Mouse (Mus musculus) CH12.LX (cell line): ENCODE results near the gene Cldn13. TPM values are rescaled to one million over a fixed set of nuclear protein-coding genes. Genes with fewer than 3 reads are reported as not detected.

Experiments
- DNase-seq: peaks from one replicate; pipeline ENCODE4 v3.0.0-alpha.2; 2013; ENCODE audit errors: extremely low read depth
- H3K27ac ChIP-seq: 2 replicates; pipeline ENCODE4 v1.5.1; 2012; ENCODE audit warnings: low read depth, mild to moderate bottlenecking, control low read depth, moderate library complexity; ENCODE audit not compliant: insufficient read depth
- H3K27me3 ChIP-seq: replicated peaks from 2 replicates; pipeline ENCODE3; 2012; ENCODE audit warnings: inconsistent platforms
- H3K36me3 ChIP-seq, 2 experiments: replicated peaks in 1 of 2; 2 replicates each; pipeline versions ENCODE3 to v1.6.1; 2012; ENCODE audit warnings: inconsistent platforms in 1 of 2, low read length in 1 of 2, mild to moderate bottlenecking in 1 of 2, mixed read lengths in 1 of 2, moderate library complexity in 1 of 2; ENCODE audit not compliant: control insufficient read depth in 1 of 2, insufficient read depth in 1 of 2
- H3K4me1 ChIP-seq, 2 experiments: 2 replicates each; pipeline ENCODE4 v1.6.1; 2012; ENCODE audit warnings: inconsistent platforms in 1 of 2, moderate library complexity in 1 of 2; ENCODE audit not compliant: insufficient read depth in 2 of 2, control insufficient read depth in 1 of 2
- H3K4me2 ChIP-seq: 2 replicates; pipeline ENCODE4 v1.6.1; 2012; ENCODE audit warnings: low read depth, mild to moderate bottlenecking, control low read depth; ENCODE audit not compliant: poor library complexity, insufficient read depth, severe bottlenecking
- H3K4me3 ChIP-seq, 3 experiments: fragments of 150-350 bp in 1 of 3; sonication (generic) in 1 of 3; replicated peaks in 1 of 3; 2 replicates each; pipeline versions ENCODE3 to v1.5.1; 2011 to 2012; ENCODE audit warnings: low read depth in 2 of 3, low read length in 2 of 3, mild to moderate bottlenecking in 2 of 3, moderate library complexity in 2 of 3, control low read depth in 1 of 3, improper control_type of control experiment in 1 of 3, inconsistent platforms in 1 of 3, mixed read lengths in 1 of 3; ENCODE audit not compliant: poor library complexity in 1 of 3
- H3K79me2 ChIP-seq: replicated peaks from 2 replicates; pipeline ENCODE4 v1.6.1; 2012; ENCODE audit warnings: mild to moderate bottlenecking, moderate library complexity; ENCODE audit not compliant: control insufficient read depth, poor library complexity, insufficient read depth, severe bottlenecking; ENCODE audit errors: extremely low read depth
- H3K9ac ChIP-seq: 2 replicates; pipeline ENCODE4 v1.6.1; 2012; ENCODE audit warnings: low read depth, mild to moderate bottlenecking, control low read depth, moderate library complexity; ENCODE audit not compliant: insufficient read depth
- H3K9me3 ChIP-seq: replicated peaks from 2 replicates; pipeline ENCODE3; 2012; ENCODE audit warnings: low read length, inconsistent platforms, mixed read lengths
- CTCF ChIP-seq, 2 experiments: IDR thresholded peaks in 1 of 2; conservative IDR thresholded peaks in 1 of 2; 2 replicates each; pipeline ENCODE4 v1.5.1; 2011 to 2012; ENCODE audit warnings: low read depth in 2 of 2, low read length in 2 of 2, improper control_type of control experiment in 1 of 2, inconsistent platforms in 1 of 2, mild to moderate bottlenecking in 1 of 2, moderate library complexity in 1 of 2
- POLR2AphosphoS2 ChIP-seq: IDR thresholded peaks from 2 replicates; pipeline ENCODE4 v1.6.1; 2011; ENCODE audit warnings: low read depth, low read length, improper control_type of control experiment
- dilution Hi-C: fragments of 300-500 bp; cut with MboI; formaldehyde crosslinking; loops from 2 replicates; pipeline ENCODE4 v1.14.3; 2020; ENCODE audit warnings: low sequenced_read_pairs; ENCODE audit not compliant: extremely low pct_unique_long_range_greater_than_20kb, extremely low pct_ligation_motif_present
- in situ Hi-C: fragments of 300-500 bp; cut with MboI; formaldehyde crosslinking; loops from 3 replicates; pipeline ENCODE4 v1.14.3; 2019; ENCODE audit warnings: low sequenced_read_pairs, low pct_ligation_motif_present, low pct_unique_long_range_greater_than_20kb, mixed read lengths
- polyA plus RNA-seq: library from polyadenylated mRNA; unstranded; fragments of >175 nt; gene quantifications from 2 replicates; pipeline ENCODE4 v1.2.1, GENCODE M21; 2012; ENCODE audit warnings: low read depth; ENCODE audit not compliant: insufficient read length
- total RNA-seq, 2 experiments: library from RNA; depleted of rRNA; stranded (reverse); fragments of 300-350 nt in 1 of 2; fragments of >200 nt in 1 of 2; gene quantifications; 2 replicates each; pipeline ENCODE4 v1.2.3; 2012 to 2014

The Cldn13 gene
- total and polyA plus RNA-seq, 3 experiments = not detected

GRCm38 (mm10) chr5:134865158-134865557 is 50.2 kb downstream of the Cldn13 start:
- in situ Hi-C loops = no loop called here
- no peak overlapping the region for H3K27ac ChIP-seq
- TF ChIP-seq CTCF (conservative IDR thresholded peaks at IDR 0.05 in 1 of 2, IDR thresholded peaks at IDR 0.05 in 1 of 2; ENCODE audit: low read depth in 2 of 2, low read length in 2 of 2) (0 out of 4 replicates have a peak, but pooled peaks of 1 of the 2 experiments have one; percentile 2), POLR2AphosphoS2 (no peak)

More at GRCm38 (mm10) chr5:134865158-134865557, 50.2 kb downstream of the Cldn13 start:
- no peaks in the 10 kb centered on the region for H3K79me2 ChIP-seq
- no peaks in the 10 kb centered on the region for H3K4me1 ChIP-seq
- no peak overlapping the region for H3K4me2 ChIP-seq
- dilution Hi-C loops = no loop called here
- peaks cover 78% of the 10 kb centered on the region for H3K27me3 ChIP-seq
- H3K36me3 ChIP-seq = no peaks in the 10 kb centered on the region
- no peaks in the 10 kb centered on the region for H3K9me3 ChIP-seq
- DNase-seq = no peak
- H3K4me3 ChIP-seq = no peak overlapping the region
- H3K9ac ChIP-seq = no peak overlapping the region

Other genes starting within 250 kb of the Cldn13 start
- gene Limk1, start 226.9 kb downstream of the Cldn13 start, total RNA-seq (2012; rRNA removed) = 10.8 and 11.5 TPM in 2 replicates
- gene Limk1, start 226.9 kb downstream of the Cldn13 start, total RNA-seq (2014; rRNA removed) = 6.4 and 7.2 TPM in 2 replicates
- 24.5 and 27.7 TPM in 2 replicates for gene Limk1, start 226.9 kb downstream of the Cldn13 start, polyA plus RNA-seq
- gene Eln, start 168.2 kb downstream of the Cldn13 start, total RNA-seq (2012; rRNA removed) = not detected in 2 replicates
- not detected in 2 replicates for gene Eln, start 168.2 kb downstream of the Cldn13 start, total RNA-seq (2014; rRNA removed)
- gene Eln, start 168.2 kb downstream of the Cldn13 start, polyA plus RNA-seq = not detected in 2 replicates
- not detected in 2 replicates for gene Tmem270, start 8.8 kb downstream of the Cldn13 start, total RNA-seq (2012; rRNA removed)
- gene Tmem270, start 8.8 kb downstream of the Cldn13 start, total RNA-seq (2014; rRNA removed) = not detected in 2 replicates
- gene Tmem270, start 8.8 kb downstream of the Cldn13 start, polyA plus RNA-seq = not detected in 2 replicates
- 1.7 and 1.9 TPM in 2 replicates for gene Mettl27, start 16.8 kb upstream of the Cldn13 start, total RNA-seq (2012; rRNA removed)
- 0.93 and 1.3 TPM in 2 replicates for gene Mettl27, start 16.8 kb upstream of the Cldn13 start, total RNA-seq (2014; rRNA removed)
- gene Mettl27, start 16.8 kb upstream of the Cldn13 start, polyA plus RNA-seq = 0.30 and 0.73 TPM in 2 replicates
- 0.08 TPM in 1 of 2 replicates, not detected in the other for gene Cldn4, start 31.4 kb upstream of the Cldn13 start, total RNA-seq (2012; rRNA removed)
- 0.16 and 0.51 TPM in 2 replicates for gene Cldn4, start 31.4 kb upstream of the Cldn13 start, total RNA-seq (2014; rRNA removed)
- 0.17 and 0.31 TPM in 2 replicates for gene Cldn4, start 31.4 kb upstream of the Cldn13 start, polyA plus RNA-seq
- not detected in 2 replicates for gene Cldn3, start 70.7 kb upstream of the Cldn13 start, total RNA-seq (2012; rRNA removed)
- not detected in 2 replicates for gene Cldn3, start 70.7 kb upstream of the Cldn13 start, total RNA-seq (2014; rRNA removed)
- not detected in 2 replicates for gene Cldn3, start 70.7 kb upstream of the Cldn13 start, polyA plus RNA-seq
- 36.0 and 37.1 TPM in 2 replicates for gene Abhd11, start 93.6 kb upstream of the Cldn13 start, total RNA-seq (2012; rRNA removed)
- gene Abhd11, start 93.6 kb upstream of the Cldn13 start, total RNA-seq (2014; rRNA removed) = 31.2 and 36.6 TPM in 2 replicates
- gene Abhd11, start 93.6 kb upstream of the Cldn13 start, polyA plus RNA-seq = 29.2 and 32.1 TPM in 2 replicates
- gene Stx1a, start 108.0 kb upstream of the Cldn13 start, total RNA-seq (2012; rRNA removed) = 2.0 and 2.4 TPM in 2 replicates
- gene Stx1a, start 108.0 kb upstream of the Cldn13 start, total RNA-seq (2014; rRNA removed) = 0.81 and 1.1 TPM in 2 replicates
- gene Stx1a, start 108.0 kb upstream of the Cldn13 start, polyA plus RNA-seq = 3.0 and 3.3 TPM in 2 replicates
- 7.2 and 7.5 TPM in 2 replicates for gene Dnajc30, start 148.7 kb upstream of the Cldn13 start, total RNA-seq (2012; rRNA removed)
- 4.1 and 4.9 TPM in 2 replicates for gene Dnajc30, start 148.7 kb upstream of the Cldn13 start, total RNA-seq (2014; rRNA removed)
- 9.2 and 9.6 TPM in 2 replicates for gene Dnajc30, start 148.7 kb upstream of the Cldn13 start, polyA plus RNA-seq
- 62.1 and 70.0 TPM in 2 replicates for gene Bud23, start 149.4 kb upstream of the Cldn13 start, total RNA-seq (2012; rRNA removed)
- gene Bud23, start 149.4 kb upstream of the Cldn13 start, total RNA-seq (2014; rRNA removed) = 60.7 and 79.1 TPM in 2 replicates
- gene Bud23, start 149.4 kb upstream of the Cldn13 start, polyA plus RNA-seq = 118 and 141 TPM in 2 replicates
- gene Vps37d, start 162.7 kb upstream of the Cldn13 start, total RNA-seq (2012; rRNA removed) = 0.64 and 0.80 TPM in 2 replicates
- gene Vps37d, start 162.7 kb upstream of the Cldn13 start, total RNA-seq (2014; rRNA removed) = 0.20 and 0.56 TPM in 2 replicates
- 0.40 TPM in 1 of 2 replicates, not detected in the other for gene Vps37d, start 162.7 kb upstream of the Cldn13 start, polyA plus RNA-seq
- gene Mlxipl, start 174.4 kb upstream of the Cldn13 start, total RNA-seq (2012; rRNA removed) = not detected in 2 replicates
- gene Mlxipl, start 174.4 kb upstream of the Cldn13 start, total RNA-seq (2014; rRNA removed) = not detected in 2 replicates
- gene Mlxipl, start 174.4 kb upstream of the Cldn13 start, polyA plus RNA-seq = not detected in 2 replicates
- 26.3 and 31.9 TPM in 2 replicates for gene Tbl2, start 234.1 kb upstream of the Cldn13 start, total RNA-seq (2012; rRNA removed)
- gene Tbl2, start 234.1 kb upstream of the Cldn13 start, total RNA-seq (2014; rRNA removed) = 20.0 and 21.7 TPM in 2 replicates
- 24.8 and 25.2 TPM in 2 replicates for gene Tbl2, start 234.1 kb upstream of the Cldn13 start, polyA plus RNA-seq